Mouse (Mus musculus) R1 (cell line): Measurements from ENCODE around the gene Coq3.

Experiments used
- DNase-seq: peaks from one replicate; pipeline ENCODE4 v3.0.0-alpha.2; 2018; ENCODE audit warnings: low read depth, low spot score

Coq3 gene

GRCm38 (mm10) chr4:21879565-21880220 is at the start of gene Coq3:
Gene Coq3, plus strand, starts transcription at chr4:21879673.
- peak; percentile 93 for DNase-seq

- peak; percentile 76 for DNase-seq
Observed at GRCm38 (mm10) chr4:21832844-21833243, 46.6 kb upstream of the Coq3 start.

GRCm38 (mm10) chr4:21847481-21848286 is 31.8 kb upstream of the Coq3 start, which contains the start of gene Pnisr:
Gene Pnisr, plus strand, starts transcription at chr4:21847583.
- peak; percentile 99 for DNase-seq

GRCm38 (mm10) chr4:21848287-21848630 is 31.2 kb upstream of the Coq3 start:
- DNase-seq = peak; percentile 94

GRCm38 (mm10) chr4:21857481-21857880 is 22.0 kb upstream of the Coq3 start:
- no peak for DNase-seq

- no peak for DNase-seq
Observed at GRCm38 (mm10) chr4:21865226-21865625, 14.2 kb upstream of the Coq3 start.

GRCm38 (mm10) chr4:21878776-21879175 is 697 bp upstream of the Coq3 start:
- DNase-seq = no peak

- no peak for DNase-seq
Observed at GRCm38 (mm10) chr4:21882806-21883205, 3.3 kb downstream of the Coq3 start.

- DNase-seq = no peak
Observed at GRCm38 (mm10) chr4:21885831-21886230, 6.4 kb downstream of the Coq3 start.

- DNase-seq = peak; percentile 56
Observed at GRCm38 (mm10) chr4:21930971-21931771, 51.7 kb downstream of the Coq3 start, which contains the start of gene Faxc. Gene Faxc, plus strand, starts transcription at chr4:21931329.

- DNase-seq = peak; percentile 13
Observed at GRCm38 (mm10) chr4:21931772-21932630, 52.5 kb downstream of the Coq3 start.

GRCm38 (mm10) chr4:21935378-21935777 is 55.9 kb downstream of the Coq3 start:
- no peak for DNase-seq

- DNase-seq = no peak
Observed at GRCm38 (mm10) chr4:21936424-21936823, 57.0 kb downstream of the Coq3 start.

GRCm38 (mm10) chr4:21937890-21938289 is 58.4 kb downstream of the Coq3 start:
- no peak for DNase-seq

- no peak for DNase-seq
Observed at GRCm38 (mm10) chr4:21944672-21945071, 65.2 kb downstream of the Coq3 start.

GRCm38 (mm10) chr4:21951444-21951843 is 72.0 kb downstream of the Coq3 start:
- DNase-seq = no peak

- DNase-seq = no peak
Observed at GRCm38 (mm10) chr4:21952255-21952654, 72.8 kb downstream of the Coq3 start.

GRCm38 (mm10) chr4:21957570-21958321 is 78.3 kb downstream of the Coq3 start:
- peak; percentile 89 for DNase-seq
